Mouse (Mus musculus): ENCODE measurements at regions not wholly inside any gene's neighbourhood (a gene's known extent, or its start where the extent isn't known, plus 50 kb on each side); places are given as distances from the start of the nearest gene placed in this dataset.

GRCm38 (mm10) chr12:77976952-77977351, 217.1 kb upstream of the Gm6657 start:
- no peak for DNase-seq (ENCODE audit: low spot score)

DNA sequence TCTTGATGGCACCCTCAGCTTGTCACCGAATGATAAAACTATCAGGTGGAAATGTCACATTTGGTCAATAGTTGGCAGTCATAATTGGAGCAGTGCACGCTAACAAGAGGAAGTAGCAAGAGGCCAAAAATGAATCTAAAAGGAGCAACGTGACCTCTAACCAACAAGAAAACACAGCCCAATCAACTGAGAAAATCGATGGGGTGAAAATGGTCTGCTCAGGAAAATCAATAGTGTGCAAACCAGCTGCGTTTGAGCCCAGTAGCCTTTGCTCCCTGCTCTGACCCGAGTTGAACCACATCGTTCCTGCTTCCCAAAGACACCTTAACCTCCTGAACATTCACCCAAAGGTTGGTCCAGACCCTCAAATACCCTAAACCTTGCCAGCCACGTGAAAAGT, 207.3 kb upstream of the Gm6657 start:
- DNase-seq (ENCODE audit: low spot score): no peak

DNA sequence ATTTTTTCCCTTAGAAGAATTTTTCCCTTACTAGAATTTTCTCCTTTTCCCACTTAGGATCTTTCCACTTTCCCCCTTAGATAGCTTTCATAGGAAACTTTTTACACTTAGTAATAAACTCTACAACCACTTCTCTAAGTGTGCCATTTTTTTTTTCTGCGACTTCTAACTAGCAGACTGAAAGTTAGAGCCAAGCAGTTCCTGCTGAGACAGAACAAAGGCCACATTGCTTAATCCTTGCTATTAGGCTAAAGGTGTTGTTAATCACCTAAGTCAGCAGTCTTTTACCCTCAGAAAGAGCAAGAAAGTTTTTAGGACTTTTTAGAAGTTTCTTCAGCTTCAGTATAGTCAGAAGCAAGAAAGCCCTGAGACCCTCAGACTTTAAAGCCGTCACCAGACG, 204.3 kb upstream of the Gm6657 start:
- DNase-seq (ENCODE audit: low spot score): no peak

DNA sequence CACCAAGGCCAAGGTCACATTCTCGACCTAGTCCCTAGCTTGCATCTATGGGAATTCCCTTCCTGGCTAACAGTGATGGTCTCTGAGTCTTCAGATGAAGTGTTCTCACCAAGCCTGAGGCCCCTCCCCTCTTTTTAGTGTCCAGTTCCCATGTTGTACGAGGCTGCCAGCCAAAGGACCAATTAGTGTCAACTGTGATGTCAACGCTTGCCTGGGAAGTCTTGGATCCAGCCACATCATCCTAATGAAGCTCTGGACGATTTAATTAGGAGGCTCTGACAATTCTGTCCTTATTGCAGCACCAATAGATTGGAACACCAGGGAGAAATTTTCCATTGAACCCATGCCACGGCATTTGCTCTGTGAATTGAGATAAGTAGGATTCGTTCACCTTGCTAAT, 202.4 kb upstream of the Gm6657 start:
- no peak for DNase-seq (ENCODE audit: low spot score)

GRCm38 (mm10) chr12:77994176-77994575, 199.9 kb upstream of the Gm6657 start:
- no peak for DNase-seq (ENCODE audit: low spot score)

GRCm38 (mm10) chr12:77997916-77998315, 196.1 kb upstream of the Gm6657 start:
- no peak for DNase-seq (ENCODE audit: low spot score)

DNA sequence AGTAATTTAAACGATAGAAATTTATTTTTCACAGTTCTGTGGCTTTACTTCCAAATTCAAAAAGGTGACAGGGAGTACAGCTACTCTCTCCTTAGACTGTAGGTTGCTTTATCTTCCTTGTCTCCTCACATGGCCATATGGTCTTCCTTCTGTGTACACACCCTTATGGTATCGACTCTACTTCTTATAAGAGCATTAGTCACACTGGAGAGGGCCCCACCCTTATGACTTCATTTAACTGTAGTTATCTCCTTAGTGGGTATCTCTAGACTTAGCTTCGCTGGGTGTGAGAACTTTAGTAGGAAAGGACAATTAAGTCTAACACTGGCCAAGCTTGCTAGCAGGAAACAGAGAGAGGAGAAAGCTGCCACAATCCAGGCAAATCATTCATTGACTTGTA, 193.6 kb upstream of the Gm6657 start:
- DNase-seq (ENCODE audit: low spot score): no peak

DNA sequence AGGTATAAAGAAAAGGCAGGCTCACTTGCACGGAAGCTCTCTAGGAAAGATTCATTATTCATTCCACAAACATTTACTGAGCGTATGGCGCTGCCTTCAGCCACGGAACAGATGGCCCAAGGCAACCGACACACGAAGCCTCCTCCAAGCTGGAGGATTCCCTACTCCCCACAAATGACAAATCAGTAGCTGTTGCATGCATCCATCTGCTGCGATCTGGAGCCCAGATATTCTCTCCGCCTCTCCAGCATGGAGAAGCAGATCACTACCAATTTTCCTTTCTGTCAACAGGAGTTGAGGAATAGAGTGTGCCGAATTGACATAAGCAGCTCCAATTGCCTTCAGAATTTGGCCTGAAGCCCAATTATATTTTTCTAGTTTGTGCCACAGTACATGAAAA, 192.2 kb upstream of the Gm6657 start:
- DNase-seq (ENCODE audit: low spot score): no peak

DNA sequence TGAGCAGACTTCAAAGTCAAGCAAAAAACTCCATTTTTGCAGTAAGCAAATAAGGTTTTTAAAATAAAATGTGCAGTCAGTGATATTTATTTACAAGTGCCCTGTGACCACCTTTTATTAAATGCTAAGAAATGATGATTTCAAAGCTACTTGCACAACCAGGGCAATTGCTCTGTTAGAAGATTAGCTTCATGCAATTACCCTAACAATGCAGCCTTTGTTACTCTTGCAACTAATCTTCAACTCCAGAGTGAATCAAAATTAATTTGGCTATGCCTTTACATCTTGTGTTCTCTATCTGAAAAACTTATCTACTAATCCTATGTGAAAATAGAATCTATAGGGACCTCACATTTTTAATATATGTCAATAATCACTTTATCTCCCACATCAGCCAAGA, 160.3 kb upstream of the Gm6657 start:
- no peak for DNase-seq (ENCODE audit: low spot score)

GRCm38 (mm10) chr12:78046582-78046981, 147.5 kb upstream of the Gm6657 start:
- no peak for DNase-seq (ENCODE audit: low spot score)

- peak; percentile 13 for DNase-seq (ENCODE audit: low spot score)
Observed at GRCm38 (mm10) chr12:78055956-78056355, 138.1 kb upstream of the Gm6657 start.

GRCm38 (mm10) chr12:78057166-78057565, 136.9 kb upstream of the Gm6657 start:
- DNase-seq (ENCODE audit: low spot score): no peak

DNA sequence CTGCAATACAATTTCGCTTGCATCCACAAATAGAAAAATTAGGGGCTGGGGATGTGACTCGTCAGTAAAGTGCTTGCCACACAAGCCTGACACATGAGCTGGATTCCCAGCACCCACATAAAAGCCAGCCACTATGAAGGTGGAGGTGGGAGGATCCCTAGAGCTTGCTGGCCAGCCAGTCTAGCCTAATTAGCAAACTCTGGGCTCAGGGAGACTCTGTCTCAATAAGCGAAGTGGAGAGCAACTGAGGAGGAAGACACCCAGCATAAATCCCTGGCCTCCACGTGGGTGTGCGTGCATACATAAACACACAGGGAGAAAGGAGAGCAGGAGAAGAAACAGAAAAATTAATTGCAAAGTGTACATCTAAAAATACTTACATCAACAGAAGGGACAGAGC, 134.1 kb upstream of the Gm6657 start:
- no peak for DNase-seq (ENCODE audit: low spot score)

GRCm38 (mm10) chr12:78066024-78066423, 128.0 kb upstream of the Gm6657 start:
- no peak for DNase-seq (ENCODE audit: low spot score)

DNA sequence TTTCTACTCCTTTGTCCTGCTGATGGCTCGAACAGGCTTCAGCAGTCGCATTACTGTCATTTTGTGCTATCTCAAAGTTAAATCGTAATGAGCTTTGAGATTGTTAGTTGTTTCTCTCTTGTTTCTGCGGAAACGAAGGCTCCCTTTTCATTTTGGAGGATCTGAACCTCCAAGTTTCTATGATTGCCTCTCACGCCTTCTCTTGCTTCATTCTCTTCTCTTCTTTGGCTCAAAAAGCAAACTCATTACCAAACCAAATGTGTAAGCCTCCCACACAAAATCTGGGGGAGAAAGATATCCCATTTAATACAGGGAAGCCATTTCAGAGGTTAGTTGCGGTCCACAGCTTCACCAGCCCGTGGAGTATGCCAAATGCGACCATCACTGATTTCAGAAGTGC, 121.1 kb upstream of the Gm6657 start:
- no peak for DNase-seq (ENCODE audit: low spot score)

- no peak for DNase-seq (ENCODE audit: low spot score)
Observed at GRCm38 (mm10) chr12:78074290-78074802, 119.7 kb upstream of the Gm6657 start.

- no peak for DNase-seq (ENCODE audit: low spot score)
Observed at GRCm38 (mm10) chr12:78077285-78077684, 116.8 kb upstream of the Gm6657 start.

DNA sequence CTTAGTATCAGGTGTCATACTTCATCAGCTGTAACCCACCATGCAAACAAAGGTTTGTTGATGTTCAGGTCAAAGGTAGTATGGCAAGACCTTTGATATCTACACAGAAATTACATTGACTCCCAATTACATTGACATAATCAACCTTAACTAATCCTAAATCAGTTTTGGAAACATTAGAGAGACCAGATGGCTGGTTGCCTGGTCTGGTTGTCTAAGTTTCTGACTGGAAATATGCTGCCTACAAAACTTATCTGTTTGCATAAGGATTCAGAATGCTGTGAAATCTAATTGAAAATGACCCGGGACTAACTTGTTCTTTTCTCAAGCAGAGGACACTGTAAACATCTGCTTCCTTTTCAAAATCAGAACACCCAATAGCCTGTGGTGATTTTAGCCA, 111.9 kb upstream of the Gm6657 start:
- no peak for DNase-seq (ENCODE audit: low spot score)

- no peak for DNase-seq (ENCODE audit: low spot score)
Observed at GRCm38 (mm10) chr12:78086016-78086415, 108.0 kb upstream of the Gm6657 start.

GRCm38 (mm10) chr12:78087921-78088320, 106.1 kb upstream of the Gm6657 start:
- no peak for DNase-seq (ENCODE audit: low spot score)

DNA sequence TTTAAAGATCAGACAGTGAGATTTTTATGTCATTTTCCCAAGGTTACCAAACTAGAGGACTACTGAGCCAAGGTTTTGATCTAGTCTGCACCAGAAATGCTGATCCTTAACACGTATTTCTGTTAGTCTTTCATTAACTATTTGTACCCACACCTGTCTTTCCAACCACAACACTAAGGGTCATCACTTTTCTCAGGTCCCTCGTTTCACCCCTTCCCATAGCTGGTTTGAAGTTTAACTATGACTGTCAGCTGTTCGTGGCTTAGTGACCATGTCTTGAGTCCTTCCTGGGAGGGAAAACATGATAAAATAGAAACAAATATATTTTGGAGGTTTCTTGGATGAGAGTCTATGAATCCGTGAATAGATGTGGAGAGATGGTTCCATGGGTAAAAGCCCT, 99.6 kb upstream of the Gm6657 start:
- no peak for DNase-seq (ENCODE audit: low spot score)

GRCm38 (mm10) chr12:78095352-78095751, 98.7 kb upstream of the Gm6657 start:
- DNase-seq (ENCODE audit: low spot score): no peak

- no peak for DNase-seq (ENCODE audit: low spot score)
Observed at GRCm38 (mm10) chr12:78095916-78096315, 98.1 kb upstream of the Gm6657 start.

- no peak for DNase-seq (ENCODE audit: low spot score)
Observed at GRCm38 (mm10) chr12:78097119-78097518, 96.9 kb upstream of the Gm6657 start.

DNA sequence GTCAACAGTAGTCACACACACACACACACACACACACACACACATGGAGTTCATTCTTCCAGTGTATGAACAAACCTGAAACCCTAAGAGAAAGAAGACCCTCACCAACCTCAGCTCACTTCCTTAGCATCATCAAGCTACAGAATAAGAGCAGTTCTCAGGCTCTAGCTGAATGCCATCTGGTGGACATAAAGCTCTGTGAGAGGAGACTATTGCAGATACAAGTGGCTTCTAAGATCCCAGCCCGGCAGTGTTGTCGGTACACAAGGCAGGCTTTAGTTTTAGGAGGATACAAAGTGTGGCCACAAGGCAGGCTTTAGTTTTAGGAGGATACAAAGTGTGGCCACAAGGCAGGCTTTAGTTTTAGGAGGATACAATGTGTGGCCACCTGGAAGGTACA, 96.3 kb upstream of the Gm6657 start:
- DNase-seq (ENCODE audit: low spot score): no peak
